26 mouse cellular contexts compared by ENCODE assay signal in the genomic region with DNA sequence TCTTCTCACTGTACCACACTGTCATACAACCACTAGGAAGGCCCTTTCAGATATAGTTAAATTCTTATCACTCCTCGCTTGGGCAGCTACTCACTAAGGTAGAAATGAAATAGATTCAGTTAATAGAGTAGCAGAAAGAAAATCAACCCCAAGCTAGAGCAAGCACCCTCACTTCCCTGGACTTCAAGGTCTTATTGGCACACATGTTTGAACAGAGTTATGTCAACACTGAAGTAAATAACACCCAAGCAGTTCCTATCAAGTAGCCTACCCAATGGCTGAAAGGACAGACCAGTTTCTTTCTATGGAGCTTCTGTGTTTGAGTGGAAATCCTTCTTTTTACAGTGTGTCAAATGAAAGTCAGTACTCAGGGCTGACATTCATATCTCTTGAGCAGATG. TPM values are rescaled to one million over a fixed set of nuclear protein-coding genes. Genes with fewer than 3 reads are reported as not detected.
DNase-seq lines count a peak whose midpoint lies in the region; ATAC-seq and TF ChIP-seq lines count a peak whose summit lies in the region.
"Had no signal": no experiment of that assay in that cellular context is flagged by ENCODE, and none has a peak within 500 bp of the region (broad histone marks: within the 10 kb centered on the region; RNA-seq: fewer than 3 reads in every experiment).

No protein-coding gene starts in this region.

- TF ChIP-seq CTCF in liver, adult 2 months (IDR thresholded peaks at IDR 0.05; ENCODE audit: low read depth, low read length), result no peak
- TF ChIP-seq CTCF in liver, postnatal 0 days (IDR thresholded peaks at IDR 0.05; ENCODE audit: low read depth), result no peak
- TF ChIP-seq CTCF in lung, adult 2 months (IDR thresholded peaks at IDR 0.05; ENCODE audit: insufficient read depth, low read length), result no peak

- ATAC-seq in liver, embryonic 12.5 days, result no peak
- ATAC-seq in liver, embryonic 16.5 days (ENCODE audit: low read depth), result peak; percentile 58
- no peak for ATAC-seq in liver, embryonic 11.5 days (replicated peaks; ENCODE audit: low FRiP score)
- ATAC-seq in liver, postnatal 0 days, result peak; percentile 83
- peak; percentile 29; the same call in 1 of the 2 replicates for ATAC-seq in stomach, embryonic 16.5 days (ENCODE audit: insufficient read depth, low FRiP score)
- ATAC-seq: activated CD4-positive, CD25-positive, alpha-beta regulatory T cell, adult 4 months; CD4-positive, CD25-positive, alpha-beta regulatory T cell, adult 4 months; forebrain, embryonic 14.5 days; forebrain, embryonic 16.5 days; Patski had no signal

- H3K79me2 ChIP-seq in liver, adult 2 months (ENCODE audit: control insufficient read depth, insufficient read depth, low read length), result no peaks in the 10 kb centered on the region

- H3K4me2 ChIP-seq in liver, embryonic 12.5 days, result no peak overlapping the region
- H3K4me2 ChIP-seq in liver, embryonic 16.5 days (ENCODE audit: low read depth, low read length), result no peak overlapping the region
- H3K4me2 ChIP-seq in liver, embryonic 11.5 days, result no peak overlapping the region
- no peak overlapping the region for H3K4me2 ChIP-seq in liver, postnatal 0 days (ENCODE audit: low read depth, low read length)
- H3K4me2 ChIP-seq in stomach, embryonic 16.5 days (ENCODE audit: low read depth, low read length), result no peak overlapping the region
- H3K4me2 ChIP-seq: embryonic facial prominence, embryonic 12.5 days had no signal

- no peaks in the 10 kb centered on the region for H3K27me3 ChIP-seq in liver, adult 2 months (ENCODE audit: control insufficient read depth, insufficient read depth, low read length)
- H3K27me3 ChIP-seq in liver, embryonic 12.5 days (replicated peaks), result no peaks in the 10 kb centered on the region; the same call in 1 of the 2 replicates
- H3K27me3 ChIP-seq in liver, embryonic 16.5 days (ENCODE audit: control insufficient read depth, insufficient read depth, low read depth, low read length), result no peaks in the 10 kb centered on the region
- H3K27me3 ChIP-seq in liver, embryonic 11.5 days (replicated peaks; ENCODE audit: control insufficient read depth, insufficient read depth, low read length), result no peaks in the 10 kb centered on the region
- no peaks in the 10 kb centered on the region for H3K27me3 ChIP-seq in liver, postnatal 0 days (ENCODE audit: insufficient read depth, low read length)
- no peaks in the 10 kb centered on the region for H3K27me3 ChIP-seq in stomach, embryonic 16.5 days (ENCODE audit: control insufficient read depth, insufficient read depth, low read length)
- H3K27me3 ChIP-seq: CH12.LX, Patski had no signal

- peak; percentile 86 for DNase-seq in liver, adult 2 months (ENCODE audit: extremely low read depth, low read depth, low spot score)
- DNase-seq in liver, embryonic 11.5 days (ENCODE audit: low spot score), result no peak
- DNase-seq in liver, postnatal 0 days, result no peak
- DNase-seq in cerebellum, adult 8-10 months, result no peak
- DNase-seq in lung, adult 2 months, result no peak
- DNase-seq: adrenal gland, adult 8-10 months; adrenal gland, postnatal 14 days; adrenal gland, postnatal 36 days; B cell, adult 2 months; cerebellum, adult 11-12 months; cerebellum, adult 2 months; cerebellum, adult 9-11 months; cerebellum, postnatal 14 days; cerebellum, postnatal 36 days had no signal

- no peak for TF ChIP-seq EP300 in liver, postnatal 0 days (IDR thresholded peaks at IDR 0.05; ENCODE audit: low read depth)

- no peak overlapping the region for H3K9ac ChIP-seq in liver, adult 2 months (ENCODE audit: low read depth, low read length)
- no peak overlapping the region for H3K9ac ChIP-seq in liver, embryonic 12.5 days
- H3K9ac ChIP-seq in liver, embryonic 16.5 days (ENCODE audit: low read depth, low read length), result no peak overlapping the region
- H3K9ac ChIP-seq in liver, embryonic 11.5 days (ENCODE audit: low read depth, low read length), result no peak overlapping the region
- H3K9ac ChIP-seq in liver, postnatal 0 days (replicated peaks), result no peak overlapping the region
- H3K9ac ChIP-seq in stomach, embryonic 16.5 days (ENCODE audit: low read length), result no peak overlapping the region
- H3K9ac ChIP-seq: embryonic facial prominence, embryonic 12.5 days had no signal

- H3K4me3 ChIP-seq in liver, adult 2 months (ENCODE audit: insufficient read depth, low read depth, low read length), result no peak overlapping the region
- no peak overlapping the region for H3K4me3 ChIP-seq in liver, embryonic 12.5 days
- H3K4me3 ChIP-seq in liver, embryonic 16.5 days (ENCODE audit: low read depth, low read length), result no peak overlapping the region
- H3K4me3 ChIP-seq in liver, embryonic 11.5 days (ENCODE audit: low read depth, low read length), result no peak overlapping the region
- H3K4me3 ChIP-seq in liver, postnatal 0 days (ENCODE audit: low read depth, low read length), result no peak overlapping the region
- H3K4me3 ChIP-seq in stomach, embryonic 16.5 days (replicated peaks; ENCODE audit: low read length), result no peak overlapping the region
- H3K4me3 ChIP-seq in lung, adult 2 months (replicated peaks; ENCODE audit: extremely low read depth, low read depth, low read length), result no peak overlapping the region
- H3K4me3 ChIP-seq: embryonic facial prominence, embryonic 10.5 days; embryonic facial prominence, embryonic 12.5 days had no signal

- peaks cover 4% of the 10 kb centered on the region; the same call in 1 of the 2 replicates for H3K4me1 ChIP-seq in liver, adult 2 months (ENCODE audit: control insufficient read depth, insufficient read depth, low read length)
- peaks cover 6% of the 10 kb centered on the region for H3K4me1 ChIP-seq in liver, embryonic 12.5 days
- H3K4me1 ChIP-seq in liver, embryonic 16.5 days (ENCODE audit: control insufficient read depth, low read depth, low read length), result no peaks in the 10 kb centered on the region
- H3K4me1 ChIP-seq in liver, embryonic 11.5 days (replicated peaks; ENCODE audit: control insufficient read depth, insufficient read depth, low read length), result no peaks in the 10 kb centered on the region
- peaks cover 9% of the 10 kb centered on the region for H3K4me1 ChIP-seq in liver, postnatal 0 days (ENCODE audit: insufficient read depth)
- no peaks in the 10 kb centered on the region for H3K4me1 ChIP-seq in stomach, embryonic 16.5 days (ENCODE audit: control insufficient read depth, insufficient read depth, low read length)
- peaks cover 4% of the 10 kb centered on the region for H3K4me1 ChIP-seq in lung, adult 2 months (ENCODE audit: control insufficient read depth, insufficient read depth, low read length)
- H3K4me1 ChIP-seq: embryonic facial prominence, embryonic 10.5 days; embryonic facial prominence, embryonic 12.5 days had no signal

- TF ChIP-seq POLR2A in liver, adult 2 months (IDR thresholded peaks at IDR 0.05; ENCODE audit: extremely low read depth, insufficient read depth, low read length), result no peak
- TF ChIP-seq POLR2A in lung, adult 2 months (IDR thresholded peaks at IDR 0.05; ENCODE audit: borderline replicate concordance, extremely low read depth, low read depth, low read length), result no peak

- 31% methylated on average over 1 of the region's 1 CpGs for WGBS in liver, adult 2 months
- WGBS in liver, embryonic 12.5 days (ENCODE audit: insufficient replicate concordance), result 51% methylated on average over 1 of the region's 1 CpGs
- WGBS in liver, embryonic 16.5 days (ENCODE audit: insufficient replicate concordance), result 18% methylated on average over 1 of the region's 1 CpGs
- 63% methylated on average over 1 of the region's 1 CpGs for WGBS in liver, embryonic 11.5 days
- WGBS in liver, postnatal 0 days (ENCODE audit: insufficient replicate concordance), result 44% methylated on average over 1 of the region's 1 CpGs
- 59% methylated on average over 1 of the region's 1 CpGs for WGBS in stomach, embryonic 16.5 days
- WGBS in lung, adult 2 months, result 71% methylated on average over 1 of the region's 1 CpGs

- H3K36me3 ChIP-seq in liver, adult 2 months (ENCODE audit: control insufficient read depth, insufficient read depth, low read length), result no peaks in the 10 kb centered on the region
- no peaks in the 10 kb centered on the region for H3K36me3 ChIP-seq in liver, embryonic 12.5 days
- no peaks in the 10 kb centered on the region for H3K36me3 ChIP-seq in liver, embryonic 16.5 days (ENCODE audit: control insufficient read depth, insufficient read depth)
- H3K36me3 ChIP-seq in liver, embryonic 11.5 days (ENCODE audit: control insufficient read depth, insufficient read depth, low read length), result no peaks in the 10 kb centered on the region
- no peaks in the 10 kb centered on the region for H3K36me3 ChIP-seq in liver, postnatal 0 days (replicated peaks; ENCODE audit: insufficient read depth, low read length)
- H3K36me3 ChIP-seq in stomach, embryonic 16.5 days (ENCODE audit: control insufficient read depth, insufficient read depth, low read length), result no peaks in the 10 kb centered on the region
- H3K36me3 ChIP-seq: embryonic facial prominence, embryonic 10.5 days; embryonic facial prominence, embryonic 12.5 days; G1E had no signal

- H3K27ac ChIP-seq in liver, adult 2 months (replicated peaks; ENCODE audit: insufficient read depth, low read depth, low read length), result no peak overlapping the region
- no peak overlapping the region for H3K27ac ChIP-seq in liver, embryonic 12.5 days
- H3K27ac ChIP-seq in liver, embryonic 16.5 days (ENCODE audit: low read length), result no peak overlapping the region
- no peak overlapping the region for H3K27ac ChIP-seq in liver, embryonic 11.5 days (ENCODE audit: low read depth, low read length)
- 0 out of 2 replicates have a peak overlapping the region, but pooled peaks have one; percentile 9 for H3K27ac ChIP-seq in liver, postnatal 0 days (ENCODE audit: low read depth)
- no peak overlapping the region for H3K27ac ChIP-seq in stomach, embryonic 16.5 days (ENCODE audit: low read length)
- H3K27ac ChIP-seq: embryonic facial prominence, embryonic 10.5 days; embryonic facial prominence, embryonic 12.5 days had no signal

- no peaks in the 10 kb centered on the region for H3K9me3 ChIP-seq in liver, embryonic 12.5 days (replicated peaks)
- no peaks in the 10 kb centered on the region for H3K9me3 ChIP-seq in liver, embryonic 16.5 days (replicated peaks; ENCODE audit: control insufficient read depth, low read length)
- H3K9me3 ChIP-seq in liver, embryonic 11.5 days (ENCODE audit: control insufficient read depth, low read length), result no peaks in the 10 kb centered on the region
- no peaks in the 10 kb centered on the region for H3K9me3 ChIP-seq in liver, postnatal 0 days (ENCODE audit: low read length)
- H3K9me3 ChIP-seq in stomach, embryonic 16.5 days (replicated peaks; ENCODE audit: control insufficient read depth, low read length), result no peaks in the 10 kb centered on the region
- H3K9me3 ChIP-seq: embryonic facial prominence, embryonic 10.5 days; embryonic facial prominence, embryonic 12.5 days; G1E had no signal

RNA-seq across cellular contexts. Expression of gene Jak1, which starts 17.2 kb away (rescaled TPM):
- total RNA-seq in liver, adult 2 months (2014; rRNA removed), result 67.0 and 67.1 TPM in 2 replicates
- 19.2 and 21.7 TPM in 2 replicates for polyA plus RNA-seq in liver, adult 2 months (2012; rRNA removed)
- 59.7 and 61.2 TPM in 2 replicates for polyA plus RNA-seq in liver, embryonic 12.5 days (2016; fragmentation: Nextera tagmentation; extraction: Ambion mirVana)
- polyA plus RNA-seq in liver, embryonic 16.5 days (2015; fragmentation: Nextera tagmentation; extraction: Ambion mirVana), result 48.2 and 48.3 TPM in 2 replicates
- polyA plus RNA-seq in liver, embryonic 11.5 days (2014; fragmentation: Nextera tagmentation; extraction: Ambion mirVana), result 80.0 and 83.0 TPM in 2 replicates
- polyA plus RNA-seq in liver, postnatal 0 days (2015; fragmentation: Nextera tagmentation; extraction: Ambion mirVana), result 33.9 and 51.2 TPM in 2 replicates
- polyA plus RNA-seq in stomach, embryonic 16.5 days (2015; fragmentation: Nextera tagmentation; extraction: Ambion mirVana), result 91.4 and 95.3 TPM in 2 replicates
- 45.2 and 55.1 TPM in 2 replicates for polyA plus RNA-seq in lung, adult 2 months (2012; rRNA removed)

Comparison
In these comparisons a context has a peak if more than half of its experiments do, and no peak if none do; other contexts are left out.
1. ATAC-seq: peak in liver, embryonic 16.5 days (single experiment), liver, postnatal 0 days (single experiment) and stomach, embryonic 16.5 days (single experiment); none in liver, embryonic 12.5 days (single experiment) and liver, embryonic 11.5 days (single experiment).